Mouse (Mus musculus) erythroblast, adult 5-6 weeks (primary cell): ENCODE measurements around the gene Cacna2d4. TPM values are rescaled to one million over a fixed set of nuclear protein-coding genes. Genes with fewer than 3 reads are reported as not detected.

Experiments used
- ATAC-seq: replicated peaks from 2 replicates; pipeline ENCODE4 v1.8.0; 2016; ENCODE audit warnings: moderate number of reproducible peaks, mild to moderate bottlenecking, moderate TSS enrichment, inconsistent platforms; ENCODE audit not compliant: poor library complexity, low FRiP score, severe bottlenecking
- total RNA-seq, 2 experiments: library from RNA; stranded (forward) in 1 of 2; stranded (reverse) in 1 of 2; fragments of 150-400 nt in 1 of 2; fragments of 200-764, 138-1000 nt in 1 of 2; gene quantifications; 2 replicates each; pipeline versions ENCODE4 v1.2.3 to v1.2.4; 2015 to 2017; ENCODE audit warnings: low replicate concordance in 2 of 2

Gene Cacna2d4
- total RNA-seq, 2 experiments from 2014 or later: not detected

DNA sequence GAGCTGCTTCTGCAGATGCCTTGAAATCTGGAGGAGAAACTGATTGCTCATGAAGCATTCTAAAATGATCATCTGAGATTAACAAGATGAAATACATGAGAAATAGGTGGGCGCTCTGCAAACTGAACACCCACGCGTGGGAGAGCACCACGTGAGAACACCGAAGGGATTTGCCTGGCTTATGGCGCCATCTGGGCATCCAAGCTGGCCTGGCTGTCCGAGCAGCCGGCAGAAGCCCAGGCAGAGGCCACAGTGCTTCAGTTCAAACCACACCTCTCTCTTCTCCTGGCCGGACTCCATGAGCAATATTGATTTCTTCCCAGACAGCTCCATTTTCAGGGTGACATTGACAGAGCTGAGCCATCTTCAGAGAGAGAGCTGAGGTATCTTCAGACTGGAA, 44.4 kb downstream of the Cacna2d4 start:
- no peak for ATAC-seq

DNA sequence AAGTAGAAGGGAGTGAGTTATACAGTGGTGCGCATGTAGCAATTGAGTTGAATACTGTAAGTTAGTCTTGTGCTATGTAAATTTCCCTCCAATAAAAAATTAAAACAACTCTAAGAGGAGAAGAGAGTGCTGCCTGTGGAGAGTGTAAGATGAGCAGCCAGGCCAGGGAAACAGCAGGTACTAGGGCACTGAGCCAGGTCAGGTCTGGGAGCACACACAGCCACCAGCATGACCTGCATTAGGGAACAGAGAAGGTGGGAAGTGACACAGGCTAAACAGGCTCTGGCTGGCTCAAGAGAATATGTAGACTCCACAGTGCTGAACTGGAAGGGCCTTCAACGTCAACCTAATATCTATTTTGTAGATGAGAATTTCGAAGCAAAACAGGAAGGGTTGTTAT, 65.0 kb downstream of the Cacna2d4 start:
- ATAC-seq: no peak

DNA sequence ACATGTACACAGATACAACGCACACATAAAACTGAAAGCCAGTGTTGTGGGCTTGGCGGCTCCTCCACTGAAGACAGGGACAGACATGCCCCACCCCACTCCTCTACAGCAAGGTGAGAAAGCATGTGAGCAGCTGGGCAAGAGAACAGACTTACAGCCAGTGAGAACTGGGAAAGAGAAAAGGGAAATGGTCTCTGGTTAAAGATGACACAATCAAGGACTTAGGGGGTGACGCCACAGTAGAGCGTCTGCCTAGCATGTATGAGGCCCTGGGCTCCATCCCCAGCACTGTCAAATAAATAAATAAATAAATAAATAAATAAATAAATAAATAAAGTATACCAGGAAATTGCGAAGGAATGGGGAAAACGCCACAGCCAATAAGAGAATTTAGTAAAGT, 67.0 kb downstream of the Cacna2d4 start:
- no peak for ATAC-seq

DNA sequence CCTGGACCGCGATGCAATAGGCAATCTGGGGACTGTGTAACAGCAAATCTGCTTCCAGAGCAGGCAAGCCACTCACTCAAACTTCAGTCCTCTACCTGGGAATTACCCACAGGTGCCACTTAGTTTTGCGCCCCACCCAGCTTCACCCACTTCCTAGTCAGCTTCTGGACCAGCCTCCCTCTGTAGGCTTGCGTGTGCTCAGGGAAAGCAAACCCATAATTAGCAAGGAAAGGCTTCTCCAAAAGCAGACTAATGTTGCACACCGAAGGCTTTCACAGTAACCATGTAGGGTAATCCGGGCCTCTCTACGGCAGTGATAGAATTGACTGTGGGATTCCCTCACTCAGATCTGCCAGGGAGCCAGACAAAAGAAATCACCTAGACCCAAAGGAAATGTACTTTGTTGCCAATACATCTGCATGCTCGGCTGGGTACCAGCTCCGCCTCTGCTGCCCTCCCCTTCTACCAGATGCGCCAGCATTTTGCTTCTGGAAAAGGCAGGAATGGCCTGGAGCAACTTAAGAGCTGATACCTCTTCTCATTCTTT, 71.6 kb downstream of the Cacna2d4 start:
- no peak for ATAC-seq

GRCm38 (mm10) chr6:119310176-119310575, 73.8 kb downstream of the Cacna2d4 start:
- no peak for ATAC-seq

- no peak for ATAC-seq
Measured at GRCm38 (mm10) chr6:119312381-119312780, 76.1 kb downstream of the Cacna2d4 start.

DNA sequence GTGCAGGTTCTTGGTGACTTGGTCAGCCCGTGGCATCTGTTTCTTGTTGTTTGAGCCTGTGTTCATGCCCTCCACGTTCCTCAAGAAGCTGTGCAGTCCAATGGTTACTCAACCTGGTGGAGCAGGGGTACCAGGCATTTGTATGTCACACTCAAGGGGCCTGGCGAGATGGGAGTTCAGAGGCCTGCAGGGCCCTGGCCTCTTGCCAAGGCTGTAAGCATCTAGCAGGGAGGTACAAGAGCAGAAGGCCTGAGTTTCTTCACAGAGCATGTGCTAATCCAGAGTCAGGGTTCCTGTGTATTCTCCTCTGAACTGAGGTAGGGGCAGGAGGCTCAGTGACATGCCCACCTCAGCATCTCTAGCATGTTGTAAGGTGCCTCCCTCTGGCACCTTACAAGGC, 76.8 kb downstream of the Cacna2d4 start:
- ATAC-seq: no peak

- ATAC-seq: no peak
Measured at GRCm38 (mm10) chr6:119313588-119314375, 77.5 kb downstream of the Cacna2d4 start.

DNA sequence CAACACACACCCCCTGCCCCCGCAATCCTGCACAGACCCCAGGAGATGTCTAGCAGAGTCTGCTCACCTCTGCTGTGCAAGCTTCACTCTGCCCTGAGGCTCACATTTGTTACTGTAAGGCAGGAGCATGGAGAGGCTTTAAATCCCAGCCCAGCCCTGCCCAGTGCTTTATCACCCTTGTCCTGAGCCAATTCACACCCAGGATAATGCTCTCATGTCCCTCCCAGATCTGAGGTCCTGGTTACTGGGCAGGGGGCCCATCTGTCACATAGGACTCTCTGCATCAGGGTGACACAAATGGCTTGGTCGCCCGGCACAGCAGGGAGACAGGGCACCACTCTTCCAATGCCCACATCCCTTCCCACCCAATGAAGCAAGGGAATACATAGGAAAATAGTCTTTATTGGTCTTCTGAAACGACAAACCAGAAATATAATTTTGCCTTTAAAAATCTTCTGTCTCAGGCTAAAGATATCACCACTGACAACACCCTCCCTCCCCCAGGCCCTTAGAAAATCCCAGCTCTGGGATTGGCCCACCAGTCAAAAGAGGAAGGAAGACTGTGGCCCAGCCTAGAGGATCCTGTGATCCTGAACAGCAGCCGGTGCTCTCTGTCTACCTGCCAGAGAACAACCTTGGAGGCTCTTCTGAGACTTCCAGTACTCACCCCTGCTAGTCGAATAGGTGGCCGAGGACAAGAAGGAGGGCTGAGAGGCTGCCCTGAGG, 78.6 kb downstream of the Cacna2d4 start:
- no peak for ATAC-seq

DNA sequence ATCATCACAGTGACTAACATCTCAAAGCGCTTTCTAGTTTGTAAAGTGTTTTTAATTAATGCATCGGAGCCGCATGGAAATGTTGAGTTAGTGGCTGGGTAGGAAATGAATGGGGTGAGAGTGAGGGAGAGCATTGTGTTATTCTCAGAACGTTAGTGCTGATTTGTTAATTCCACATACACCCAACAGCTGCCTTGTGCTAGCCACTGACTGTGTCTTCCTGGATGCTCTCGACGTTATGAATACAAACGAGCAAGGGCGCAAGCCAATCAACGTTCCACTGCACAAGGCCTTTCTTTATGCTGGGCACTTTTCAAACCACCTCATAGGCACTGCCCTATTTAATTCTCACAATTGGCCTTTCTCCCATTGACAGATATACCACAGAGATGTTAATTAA, 82.4 kb downstream of the Cacna2d4 start:
- ATAC-seq: no peak

- no peak for ATAC-seq
Measured at GRCm38 (mm10) chr6:119319358-119319757, 83.0 kb downstream of the Cacna2d4 start.

DNA sequence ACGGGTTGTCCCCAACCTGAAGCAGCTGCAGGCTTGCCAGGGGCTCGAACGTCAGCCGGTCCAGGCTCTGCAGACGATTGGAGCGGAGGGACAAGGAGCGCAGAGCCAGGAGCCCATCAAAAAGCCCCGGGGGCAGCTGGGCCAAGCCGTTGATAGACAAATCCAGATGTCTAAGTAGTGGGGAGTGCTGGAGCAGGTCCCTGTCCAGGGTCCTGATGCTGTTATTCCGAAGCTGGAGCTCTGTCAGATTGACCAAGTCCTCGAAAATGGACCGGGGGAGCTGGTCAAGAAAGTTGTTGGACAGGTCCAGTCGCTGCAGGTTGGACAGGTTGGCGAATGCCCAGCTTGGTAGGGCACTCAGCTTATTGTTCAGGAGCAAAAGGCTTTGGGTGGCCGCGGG, 84.2 kb downstream of the Cacna2d4 start:
- ATAC-seq: no peak

DNA sequence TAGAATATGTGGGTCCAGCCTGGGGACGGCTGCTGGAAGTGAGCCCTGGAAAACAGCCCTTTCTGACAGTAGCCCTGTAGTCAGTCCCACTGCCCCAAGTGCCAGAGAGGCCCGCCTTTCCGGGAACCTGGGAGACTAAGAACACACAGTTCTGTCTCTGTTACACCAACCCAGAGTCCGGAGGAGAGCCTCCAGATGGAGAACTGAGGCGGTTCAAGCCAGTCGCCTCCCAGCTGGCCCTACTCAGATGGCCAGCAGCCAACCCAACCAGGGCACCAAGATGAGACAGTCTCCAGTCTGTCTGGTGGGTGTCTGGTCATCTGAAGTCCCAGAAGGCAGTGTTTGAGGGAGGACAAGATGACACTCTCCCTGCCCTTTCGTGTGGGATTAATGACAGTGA, 85.4 kb downstream of the Cacna2d4 start:
- ATAC-seq: no peak

- ATAC-seq: no peak
Measured at GRCm38 (mm10) chr6:119324776-119325175, 88.5 kb downstream of the Cacna2d4 start.

DNA sequence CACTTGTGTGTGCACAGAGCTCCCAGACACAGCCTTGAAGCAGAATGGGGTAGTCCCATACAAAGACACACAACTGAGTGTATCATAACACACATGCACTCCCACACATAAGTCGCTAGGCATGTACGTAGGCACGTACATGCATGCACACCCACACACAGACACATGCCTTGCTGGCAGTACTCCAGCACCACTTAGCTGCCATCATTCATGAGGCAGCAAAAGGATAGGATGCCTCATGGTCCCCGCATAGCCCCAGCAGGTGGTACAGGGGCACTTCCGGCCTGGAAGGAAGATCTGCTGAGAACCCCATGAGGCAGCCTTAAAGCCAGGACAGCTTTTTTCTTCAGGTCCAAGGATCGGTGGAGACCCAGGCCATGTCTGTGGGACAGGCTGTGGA, 89.7 kb downstream of the Cacna2d4 start:
- no peak for ATAC-seq

DNA sequence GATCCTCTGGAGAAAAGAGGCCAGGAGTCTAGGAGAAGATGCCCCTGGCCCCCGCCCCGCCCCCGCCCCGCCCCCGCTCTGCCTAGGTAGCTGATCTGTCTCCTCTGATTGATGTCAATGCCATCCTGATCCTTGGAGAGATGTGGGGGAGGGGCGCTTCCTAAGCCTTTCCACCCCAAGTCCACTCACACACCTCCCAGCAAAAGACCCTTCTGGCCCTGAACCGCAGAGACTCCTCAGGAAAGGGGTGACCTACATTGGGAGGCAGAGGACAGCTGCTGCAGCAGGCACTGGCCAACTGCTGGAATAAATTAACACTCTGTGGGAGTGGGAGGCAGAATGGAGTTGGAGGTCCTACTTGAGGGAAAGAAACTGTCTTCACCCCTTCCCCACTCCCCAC, 90.2 kb downstream of the Cacna2d4 start:
- ATAC-seq: no peak

- ATAC-seq: no peak
Measured at GRCm38 (mm10) chr6:119328521-119329115, 92.3 kb downstream of the Cacna2d4 start.

DNA sequence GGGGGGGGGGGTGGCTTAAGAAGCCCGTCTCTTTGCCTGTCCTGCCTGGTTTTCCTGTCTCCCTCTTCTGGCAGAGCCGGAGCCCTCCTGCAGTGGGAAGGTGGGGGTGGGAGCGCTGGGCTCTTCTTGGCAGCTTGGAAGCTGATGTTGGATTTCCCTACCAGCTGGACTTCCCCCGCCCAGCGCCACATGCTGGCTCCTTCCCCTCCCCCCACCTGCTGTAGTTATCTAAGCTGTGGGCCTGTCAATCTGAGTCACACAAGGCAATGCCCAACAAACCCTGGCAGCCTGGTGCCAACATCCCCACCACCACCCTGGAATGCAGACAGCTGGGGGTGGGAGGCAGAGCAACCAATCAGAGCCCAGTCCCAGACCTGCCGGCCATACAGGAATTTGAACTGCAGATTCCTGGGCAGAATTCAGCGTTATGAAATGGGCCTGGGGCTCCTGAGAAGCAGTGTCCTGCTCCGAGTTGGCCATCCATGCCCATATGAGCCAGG, 92.9 kb downstream of the Cacna2d4 start:
- no peak for ATAC-seq

- no peak for ATAC-seq
Measured at GRCm38 (mm10) chr6:119329936-119330335, 93.6 kb downstream of the Cacna2d4 start.

GRCm38 (mm10) chr6:119330506-119330905, 94.2 kb downstream of the Cacna2d4 start, which contains the start of gene Lrtm2:
Gene Lrtm2 (minus strand): TSS chr6:119330766.
- no peak for ATAC-seq
